Mouse (Mus musculus) cerebellum, postnatal 10 days (tissue): ENCODE measurements at regions not wholly inside any gene's neighbourhood (a gene's known extent, or its start where the extent isn't known, plus 50 kb on each side); places are given as distances from the start of the nearest gene placed in this dataset.

Experiments
- DNase-seq, 2 experiments: peaks; one replicate each; pipeline ENCODE4 v3.0.0; 2021; ENCODE audit warnings: mixed read lengths in 2 of 2

DNA sequence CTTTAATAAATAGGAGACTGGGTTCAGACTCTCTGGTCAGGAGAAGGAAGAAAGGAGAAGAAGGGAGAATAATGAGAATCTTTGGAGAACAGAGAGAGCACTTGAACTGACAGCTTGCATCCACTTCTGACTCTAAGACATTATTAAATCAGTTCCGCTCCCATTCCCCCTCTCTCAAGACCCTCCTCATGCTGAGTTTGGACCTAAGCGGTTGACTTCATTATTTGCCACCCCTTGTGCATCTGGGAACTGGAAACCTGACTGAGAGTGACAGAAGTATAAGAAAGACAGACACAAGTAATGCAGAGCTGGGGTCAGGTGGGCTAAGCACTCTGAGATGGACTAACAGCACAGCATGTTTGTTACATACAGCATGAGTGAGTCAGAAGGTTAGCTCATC, 80.3 kb upstream of the Khdrbs2 start:
- DNase-seq: peak; percentile 2 to 5

- peak; percentile 77 for DNase-seq
Measured at GRCm38 (mm10) chr1:32092994-32093665, 79.4 kb upstream of the Khdrbs2 start.

DNA sequence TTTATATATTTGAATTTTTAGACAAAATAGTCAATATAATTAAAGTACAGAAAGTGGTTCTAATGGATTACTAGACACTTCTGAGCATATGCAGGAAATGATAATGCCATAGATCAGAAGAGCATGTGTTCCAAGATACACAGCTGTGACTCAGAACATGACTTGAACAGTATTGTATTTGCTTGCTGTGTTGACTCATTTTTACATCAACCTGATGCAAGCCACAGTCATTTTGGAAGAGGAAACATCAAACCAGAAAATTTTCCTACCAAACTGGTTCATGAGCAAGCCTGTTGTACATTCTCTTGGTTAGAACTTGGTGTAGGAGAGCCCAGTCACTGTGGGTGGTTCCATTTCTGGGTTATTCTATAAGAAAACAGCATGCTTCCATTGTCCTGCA, 68.5 kb upstream of the Khdrbs2 start:
- no peak for DNase-seq
